Mouse (Mus musculus) midbrain, embryonic 12.5 days (tissue): Measurements from ENCODE around the gene Hoxc6. TPM values are rescaled to one million over a fixed set of nuclear protein-coding genes. Genes with fewer than 3 reads are reported as not detected.
A peak's percentile ranks its signal among the peaks of the same experiment; 100 is the strongest.

ENCODE experiments used
- ATAC-seq: fragments of 200-750 bp; cut with Nextera tagmentation; 2 replicates; pipeline ENCODE4 v1.8.0; 2017; ENCODE audit warnings: low read depth, moderate TSS enrichment, moderate library complexity; ENCODE audit not compliant: low FRiP score
- H3K27ac ChIP-seq: fragments of 300-500 bp; sonication (generic); replicated peaks from 2 replicates; pipeline ENCODE4 v1.5.1; 2016; ENCODE audit warnings: mild to moderate bottlenecking
- H3K27me3 ChIP-seq: fragments of 300-500 bp; sonication (generic); 2 replicates; pipeline ENCODE4 v1.6.1; 2016; ENCODE audit warnings: mild to moderate bottlenecking
- H3K36me3 ChIP-seq: fragments of 300-500 bp; sonication (generic); 2 replicates; pipeline ENCODE4 v1.6.1; 2016
- H3K4me1 ChIP-seq: fragments of 300-500 bp; sonication (generic); 2 replicates; pipeline ENCODE4 v1.6.1; 2016
- H3K4me2 ChIP-seq: fragments of 300-500 bp; sonication (generic); replicated peaks from 2 replicates; pipeline ENCODE4 v1.6.1; 2016; ENCODE audit warnings: mild to moderate bottlenecking, moderate library complexity
- H3K4me3 ChIP-seq: fragments of 300-500 bp; sonication (generic); 2 replicates; pipeline ENCODE4 v1.5.1; 2016; ENCODE audit warnings: mild to moderate bottlenecking
- H3K9ac ChIP-seq: fragments of 300-500 bp; sonication (generic); replicated peaks from 2 replicates; pipeline ENCODE4 v1.6.1; 2016; ENCODE audit warnings: mild to moderate bottlenecking, moderate library complexity
- H3K9me3 ChIP-seq: fragments of 300-500 bp; sonication (generic); 2 replicates; pipeline ENCODE4 v1.6.1; 2016; ENCODE audit warnings: mild to moderate bottlenecking
- whole genome bisulfite sequencing: fragments of 180-500 bp; shearing (Covaris S2); methylation state at CpG from one replicate; pipeline ENCODE4 v1.1.7; 2016; 5-methylcytosine and 5-hydroxymethylcytosine counted together
- polyA plus RNA-seq: library from polyadenylated mRNA; unstranded; fragments of >200 nt; fragmentation: Nextera tagmentation; extraction: Ambion mirVana; gene quantifications from 2 replicates; pipeline ENCODE4 v1.2.1, GENCODE M21; 2016

Gene Hoxc6
- polyA plus RNA-seq, 1 experiment from 2014 or later = not detected

DNA sequence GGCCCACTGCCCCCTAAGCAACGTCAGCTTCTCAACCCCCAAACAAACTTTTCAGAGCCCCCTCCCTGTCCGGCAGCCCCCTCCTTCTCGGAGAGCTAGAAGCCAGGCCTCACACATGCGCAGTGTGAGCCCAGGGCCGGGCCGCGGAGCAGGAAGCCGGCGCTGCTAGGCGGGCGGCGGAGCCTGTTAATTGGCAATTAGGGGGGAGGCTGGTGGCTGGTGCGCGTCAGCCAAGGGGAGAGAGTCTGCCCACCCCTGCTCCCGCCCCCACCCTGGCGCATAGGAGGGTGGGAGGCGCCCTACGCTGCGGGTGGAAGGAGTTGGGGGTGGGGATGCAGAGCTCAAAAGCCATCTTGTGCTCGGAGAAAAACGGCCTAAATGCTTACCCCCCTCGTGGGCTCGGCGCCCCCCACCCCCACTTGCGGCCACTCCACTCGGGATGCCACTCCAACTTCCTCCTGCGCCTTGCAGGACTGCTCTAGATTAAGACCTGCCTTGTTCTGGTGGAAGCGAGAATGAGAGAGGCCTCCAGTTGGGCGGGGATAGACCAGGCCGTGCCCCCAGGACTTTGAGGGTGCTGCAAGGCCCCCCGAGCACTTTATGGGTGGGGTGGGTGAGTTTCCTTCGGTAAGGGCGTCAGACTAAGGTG is 1.2 kb downstream of the Hoxc6 start:
- peak overlapping the region; percentile 46 for H3K4me2 ChIP-seq
- 1% methylated on average over 32 of the region's 33 CpGs for WGBS
- H3K9ac ChIP-seq = peak overlapping the region; percentile 34; the same call in 1 of the 2 replicates
- H3K4me3 ChIP-seq = peak overlapping the region; percentile 35
- H3K9me3 ChIP-seq = no peaks in the 10 kb centered on the region
- peak; percentile 41; the same call in 1 of the 2 replicates for ATAC-seq
- H3K27me3 ChIP-seq = peaks cover 99% of the 10 kb centered on the region
- H3K4me1 ChIP-seq = peaks cover 8% of the 10 kb centered on the region
- H3K36me3 ChIP-seq = no peaks in the 10 kb centered on the region
- no peak overlapping the region for H3K27ac ChIP-seq

DNA sequence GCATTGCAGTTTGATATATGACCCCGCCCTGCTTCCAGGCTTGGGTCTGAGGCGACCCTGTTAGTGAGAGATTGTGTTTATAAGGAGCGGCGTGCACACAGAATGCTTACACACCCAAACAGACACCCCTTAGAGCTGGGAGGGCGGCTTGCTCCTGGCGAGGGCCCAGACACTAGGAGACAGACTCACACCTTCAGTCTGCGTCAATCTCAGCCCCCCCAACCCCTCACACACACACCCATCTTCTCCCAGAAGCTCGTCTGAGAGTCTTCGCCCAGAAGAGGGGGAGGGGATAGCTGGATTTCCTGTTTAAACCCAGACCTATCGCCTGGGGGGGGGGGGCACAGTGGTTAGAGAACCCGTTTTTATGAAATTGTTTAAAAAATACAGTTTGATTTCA is 1.9 kb downstream of the Hoxc6 start:
- no peak overlapping the region for H3K9ac ChIP-seq

DNA sequence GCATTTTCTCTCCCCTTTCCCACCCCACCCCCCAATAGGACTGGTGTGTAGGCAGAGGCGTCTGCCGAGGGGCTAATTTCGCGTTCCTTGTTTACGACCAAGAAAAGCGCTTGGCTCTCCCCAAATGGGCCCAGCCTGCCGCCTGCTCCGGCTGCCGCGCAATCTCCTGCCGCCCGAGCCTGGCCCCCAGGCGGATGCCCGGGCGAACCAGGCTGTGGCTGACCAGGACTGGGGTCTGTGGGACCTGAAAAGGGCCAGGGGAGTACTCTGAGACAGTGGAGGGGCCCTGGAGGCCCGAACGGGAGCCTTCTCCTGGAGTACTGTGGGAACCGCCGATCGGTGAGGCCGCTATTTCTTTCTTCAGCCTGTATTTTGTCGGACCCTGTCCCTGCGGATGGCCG is 2.4 kb downstream of the Hoxc6 start:
- Histone ChIP-seq H3K9me3 (no peaks in the 10 kb centered on the region), H3K4me1 (peaks cover 8% of the 10 kb centered on the region), H3K36me3 (no peaks in the 10 kb centered on the region), H3K4me3 (no peak overlapping the region), H3K27ac (no peak overlapping the region), H3K27me3 (peaks cover 99% of the 10 kb centered on the region), H3K9ac (no peak overlapping the region), H3K4me2 (no peak overlapping the region)
- no peak for ATAC-seq
- WGBS = under 1% methylated on average over 24 of the region's 24 CpGs

More for the DNA sequence above, 1.9 kb downstream of the Hoxc6 start:
- H3K9me3 ChIP-seq = no peaks in the 10 kb centered on the region
- WGBS = under 1% methylated on average over 9 of the region's 11 CpGs
- no peak overlapping the region for H3K4me2 ChIP-seq
- H3K36me3 ChIP-seq = no peaks in the 10 kb centered on the region
- H3K27ac ChIP-seq = no peak overlapping the region
- ATAC-seq = no peak
- H3K4me1 ChIP-seq = peaks cover 8% of the 10 kb centered on the region
- peaks cover 99% of the 10 kb centered on the region for H3K27me3 ChIP-seq
- H3K4me3 ChIP-seq = no peak overlapping the region

DNA sequence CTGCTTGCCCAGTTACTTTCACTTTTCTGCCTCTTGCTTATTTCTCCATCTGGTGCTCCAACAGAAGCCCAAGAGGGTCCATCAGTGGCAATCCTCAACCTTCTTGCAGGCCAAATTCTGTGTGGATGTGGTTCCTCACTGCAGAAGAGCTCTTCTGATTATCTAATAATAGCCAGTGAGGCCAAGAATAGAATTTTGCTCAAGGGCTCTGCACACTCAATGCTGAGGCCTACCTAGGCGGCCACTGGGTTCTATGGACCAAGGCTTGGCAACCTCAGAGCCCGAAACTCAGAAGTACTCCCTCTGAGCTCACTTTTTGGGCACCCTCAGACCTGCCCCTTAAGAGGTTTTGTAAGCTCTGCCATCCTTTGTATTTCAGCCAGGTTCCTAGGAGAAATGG is 3.3 kb downstream of the Hoxc6 start:
- H3K4me3 ChIP-seq = no peak overlapping the region
- peaks cover 99% of the 10 kb centered on the region for H3K27me3 ChIP-seq
- no peak overlapping the region for H3K27ac ChIP-seq
- 0% methylated on average over 2 of the region's 2 CpGs for WGBS
- H3K9ac ChIP-seq = no peak overlapping the region
- ATAC-seq = no peak
- no peaks in the 10 kb centered on the region for H3K9me3 ChIP-seq
- no peaks in the 10 kb centered on the region for H3K36me3 ChIP-seq
- H3K4me1 ChIP-seq = peaks cover 8% of the 10 kb centered on the region
- no peak overlapping the region for H3K4me2 ChIP-seq

DNA sequence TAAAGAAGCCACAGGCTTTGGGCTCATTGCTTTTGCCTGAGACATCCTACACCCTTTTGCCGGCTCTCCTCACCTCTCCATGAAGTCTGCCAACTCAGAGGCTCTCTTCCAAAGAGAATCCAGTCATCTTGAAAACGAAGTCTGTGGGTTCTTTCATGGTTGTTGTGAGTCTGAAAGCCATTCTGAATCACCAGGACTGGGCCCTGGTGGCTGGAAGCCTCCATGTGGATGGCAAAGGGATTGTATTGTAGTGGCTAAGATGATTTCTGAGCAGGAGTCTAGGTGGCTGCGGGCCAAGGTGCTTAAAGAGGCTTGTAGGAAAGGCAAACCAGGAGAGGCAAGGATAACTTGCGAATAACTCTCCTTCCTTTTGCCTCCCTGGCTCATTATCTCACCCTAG is 4.1 kb downstream of the Hoxc6 start:
- Histone ChIP-seq H3K4me3 (no peak overlapping the region), H3K27ac (no peak overlapping the region), H3K4me1 (peaks cover 8% of the 10 kb centered on the region), H3K4me2 (no peak overlapping the region), H3K9me3 (no peaks in the 10 kb centered on the region), H3K27me3 (peaks cover 99% of the 10 kb centered on the region), H3K9ac (no peak overlapping the region), H3K36me3 (no peaks in the 10 kb centered on the region)
- ATAC-seq = no peak
- WGBS = 6% methylated on average over 4 of the region's 4 CpGs

DNA sequence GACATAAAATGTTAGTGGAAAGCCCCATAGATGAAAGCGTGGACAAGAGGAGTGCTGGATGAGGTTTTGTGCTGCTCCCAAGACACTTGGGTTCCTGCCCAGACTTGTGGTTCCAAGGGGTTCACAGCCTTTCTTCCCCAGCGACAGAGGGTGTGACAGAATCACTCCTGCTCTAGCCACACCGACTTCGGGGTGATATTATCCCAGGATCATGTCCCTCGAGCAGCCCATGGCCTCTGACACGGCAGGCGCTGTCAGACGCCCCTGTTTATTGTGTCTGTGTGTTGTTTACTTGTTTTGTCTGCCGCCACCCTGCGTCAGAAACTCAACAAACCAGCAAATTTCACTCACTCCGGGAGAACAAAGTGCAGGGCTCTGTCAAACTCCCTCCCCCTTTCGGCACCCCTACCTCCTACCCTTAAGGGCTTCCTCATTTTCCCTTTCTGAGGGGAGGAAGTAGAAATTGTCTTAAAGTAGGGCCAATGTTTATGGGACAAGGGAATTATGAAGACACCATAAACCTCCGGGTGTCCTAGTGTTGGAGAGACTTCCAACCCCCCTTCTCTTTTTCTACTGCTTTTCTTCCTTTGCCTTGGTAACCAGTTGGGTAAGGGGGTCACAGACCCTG is 4.9 kb downstream of the Hoxc6 start:
- Histone ChIP-seq H3K4me2 (no peak overlapping the region), H3K27me3 (peaks cover 99% of the 10 kb centered on the region), H3K27ac (no peak overlapping the region), H3K4me3 (no peak overlapping the region), H3K9me3 (no peaks in the 10 kb centered on the region), H3K9ac (no peak overlapping the region), H3K4me1 (peaks cover 8% of the 10 kb centered on the region), H3K36me3 (no peaks in the 10 kb centered on the region)
- no peak for ATAC-seq
- 2% methylated on average over 13 of the region's 13 CpGs for WGBS

DNA sequence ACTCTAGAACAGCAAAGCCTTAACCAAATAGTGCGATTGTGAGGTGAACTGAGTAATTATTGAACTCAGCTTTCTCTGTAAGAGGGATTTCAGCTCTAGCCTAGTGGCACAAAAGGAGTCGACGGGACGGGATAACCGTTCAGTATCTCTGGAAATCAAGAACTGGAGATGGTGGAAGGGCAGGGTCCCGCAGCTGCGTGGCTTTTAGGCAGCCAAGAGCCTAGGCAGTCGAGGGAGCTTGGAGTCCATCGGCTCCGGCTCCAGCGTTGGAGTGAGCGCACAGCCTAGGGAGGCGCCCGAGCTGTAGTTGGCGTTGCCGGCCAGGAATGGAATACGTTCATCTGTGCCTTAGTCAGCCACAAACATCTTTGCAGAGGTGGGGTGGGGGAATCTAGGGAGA is 7.3 kb downstream of the Hoxc6 start:
- ATAC-seq = no peak
- no peaks in the 10 kb centered on the region for H3K9me3 ChIP-seq
- H3K4me1 ChIP-seq = peaks cover 3% of the 10 kb centered on the region; the same call in 1 of the 2 replicates
- no peak overlapping the region for H3K4me3 ChIP-seq
- under 1% methylated on average over 17 of the region's 17 CpGs for WGBS
- H3K27ac ChIP-seq = no peak overlapping the region
- peaks cover 99% of the 10 kb centered on the region for H3K27me3 ChIP-seq
- no peaks in the 10 kb centered on the region for H3K36me3 ChIP-seq
- H3K9ac ChIP-seq = no peak overlapping the region
- H3K4me2 ChIP-seq = no peak overlapping the region

DNA sequence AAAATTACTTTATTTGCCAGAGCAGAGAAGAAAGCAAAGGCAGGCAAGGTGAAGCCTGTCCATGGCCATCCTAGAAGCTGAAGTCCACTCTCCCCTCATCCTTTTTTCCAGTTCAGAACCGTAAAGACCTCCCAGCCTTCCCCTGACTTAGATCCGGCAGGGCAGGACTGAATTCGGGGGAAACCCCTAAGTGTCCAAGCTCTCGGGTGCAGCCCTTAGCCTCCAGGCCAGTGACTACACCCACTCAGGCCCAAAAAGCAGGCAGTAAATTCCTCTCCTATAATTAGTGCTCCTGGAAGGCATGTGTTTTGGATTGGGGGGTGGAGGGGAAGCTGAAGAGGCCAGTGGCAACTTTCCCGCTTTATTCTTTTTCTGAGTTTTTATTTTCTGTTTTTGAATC is 7.7 kb downstream of the Hoxc6 start:
- H3K9me3 ChIP-seq = no peaks in the 10 kb centered on the region
- no peaks in the 10 kb centered on the region for H3K4me1 ChIP-seq
- H3K4me3 ChIP-seq = no peak overlapping the region
- no peak overlapping the region for H3K4me2 ChIP-seq
- no peak for ATAC-seq
- no peak overlapping the region for H3K27ac ChIP-seq
- no peak overlapping the region for H3K9ac ChIP-seq
- H3K36me3 ChIP-seq = no peaks in the 10 kb centered on the region
- peaks cover 99% of the 10 kb centered on the region for H3K27me3 ChIP-seq
- WGBS = 2% methylated on average over 5 of the region's 5 CpGs

DNA sequence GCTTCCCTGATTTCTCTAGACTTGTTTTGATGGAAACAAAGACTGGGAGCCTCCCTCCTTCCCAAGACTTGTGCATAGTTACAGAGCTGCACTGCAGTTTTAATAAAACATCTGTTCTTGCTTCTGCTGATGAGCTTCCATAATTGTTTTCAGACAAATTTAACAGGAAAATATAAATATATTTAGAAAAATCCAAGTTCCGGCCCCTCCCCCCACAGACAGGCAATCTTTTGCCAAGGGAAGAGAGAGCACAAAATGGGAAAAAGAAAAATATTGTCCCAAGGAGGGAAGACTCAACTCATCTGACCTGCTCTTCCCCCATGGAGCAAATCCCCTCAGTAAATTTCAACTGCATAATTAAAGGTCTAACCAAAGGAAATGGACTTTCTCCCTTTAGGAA is 8.3 kb downstream of the Hoxc6 start:
- H3K4me3 ChIP-seq = no peak overlapping the region
- no peak overlapping the region for H3K9ac ChIP-seq
- H3K9me3 ChIP-seq = no peaks in the 10 kb centered on the region
- ATAC-seq = no peak
- H3K4me2 ChIP-seq = no peak overlapping the region
- H3K4me1 ChIP-seq = no peaks in the 10 kb centered on the region
- 15% methylated on average over 1 of the region's 1 CpGs for WGBS
- H3K27me3 ChIP-seq = peaks cover 99% of the 10 kb centered on the region
- no peaks in the 10 kb centered on the region for H3K36me3 ChIP-seq
- H3K27ac ChIP-seq = no peak overlapping the region

DNA sequence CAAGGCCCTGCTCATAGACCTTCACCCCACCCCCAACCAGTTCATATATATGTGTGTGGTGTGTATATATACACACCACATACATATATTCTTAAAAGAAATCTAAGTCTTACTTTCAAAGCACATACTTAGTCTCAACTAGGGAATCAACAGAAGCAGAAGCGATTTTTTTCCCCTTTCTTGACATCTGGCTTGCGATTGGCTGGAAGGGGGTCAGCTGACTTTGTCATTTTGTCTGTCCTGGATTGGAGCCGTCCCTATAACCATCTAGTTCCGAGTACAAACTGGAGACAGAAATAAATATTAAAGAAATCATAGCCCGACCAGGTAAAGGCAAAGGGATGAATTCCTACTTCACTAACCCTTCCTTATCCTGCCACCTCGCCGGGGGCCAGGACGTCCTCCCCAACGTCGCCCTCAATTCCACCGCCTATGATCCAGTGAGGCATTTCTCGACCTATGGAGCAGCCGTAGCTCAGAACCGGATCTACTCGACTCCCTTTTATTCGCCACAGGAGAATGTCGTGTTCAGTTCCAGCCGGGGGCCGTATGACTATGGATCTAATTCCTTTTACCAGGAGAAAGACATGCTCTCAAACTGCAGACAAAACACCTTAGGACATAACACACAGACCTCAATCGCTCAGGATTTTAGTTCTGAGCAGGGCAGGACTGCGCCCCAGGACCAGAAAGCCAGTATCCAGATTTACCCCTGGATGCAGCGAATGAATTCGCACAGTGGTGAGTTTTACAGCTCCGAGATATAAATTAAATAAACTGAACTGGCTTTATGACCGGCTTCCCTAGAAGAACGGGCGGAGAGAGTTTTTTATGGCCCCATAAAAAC is 11.4 kb downstream of the Hoxc6 start:
- Histone ChIP-seq H3K4me2 (no peak overlapping the region), H3K9me3 (no peaks in the 10 kb centered on the region), H3K36me3 (no peaks in the 10 kb centered on the region), H3K9ac (no peak overlapping the region), H3K27me3 (peaks cover 99% of the 10 kb centered on the region), H3K4me3 (no peak overlapping the region), H3K27ac (no peak overlapping the region), H3K4me1 (0 out of 2 replicates have a peak, but pooled peaks cover 2% of the 10 kb centered on the region)
- ATAC-seq = no peak
- whole genome bisulfite sequencing = under 1% methylated on average over 27 of the region's 27 CpGs

DNA sequence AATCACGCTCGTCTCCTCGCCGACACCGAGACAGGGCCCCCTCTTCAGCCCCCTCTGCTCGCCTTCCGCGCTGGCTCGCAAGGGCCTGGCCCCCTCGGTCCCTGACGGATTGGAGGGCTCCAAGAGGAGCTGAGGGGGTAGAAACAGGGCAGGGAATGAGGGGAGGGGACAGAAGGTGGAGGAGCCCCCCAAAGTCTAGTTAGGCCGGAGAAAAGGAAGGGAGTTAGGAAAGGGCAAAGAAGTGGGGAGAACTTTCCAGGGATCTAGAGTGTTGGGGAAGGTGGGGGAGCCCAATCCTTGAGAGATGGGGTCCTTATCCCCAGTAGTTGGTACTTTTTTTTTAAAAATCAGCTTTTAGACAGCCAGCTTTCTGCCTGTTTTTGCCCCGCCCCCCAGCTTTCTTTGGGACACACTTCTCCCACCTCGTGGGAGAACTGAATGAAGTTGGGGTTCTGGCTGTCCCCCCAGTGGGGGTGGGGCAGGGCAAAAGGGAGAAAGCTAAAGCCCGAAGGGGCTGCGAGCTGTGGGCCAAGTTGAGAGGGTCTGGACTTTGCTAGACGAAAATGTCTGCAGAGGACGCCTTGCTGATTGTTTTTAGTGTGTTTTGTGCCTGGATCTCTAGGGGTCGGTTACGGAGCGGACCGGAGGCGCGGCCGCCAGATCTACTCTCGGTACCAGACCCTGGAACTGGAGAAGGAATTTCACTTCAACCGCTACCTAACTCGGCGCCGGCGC is 12.2 kb downstream of the Hoxc6 start:
- Histone ChIP-seq H3K27me3 (peaks cover 99% of the 10 kb centered on the region), H3K4me2 (no peak overlapping the region), H3K4me1 (0 out of 2 replicates have a peak, but pooled peaks cover 2% of the 10 kb centered on the region), H3K9ac (no peak overlapping the region), H3K4me3 (no peak overlapping the region), H3K36me3 (no peaks in the 10 kb centered on the region), H3K9me3 (no peaks in the 10 kb centered on the region), H3K27ac (no peak overlapping the region)
- WGBS = 1% methylated on average over 31 of the region's 31 CpGs
- no peak for ATAC-seq
